Comparison of ENCODE assay signal across 20 mouse cellular contexts in genomic region chr5:43445620-43446019, GRCm38 (mm10).
DNase-seq lines count a peak whose midpoint lies in the region; ATAC-seq and TF ChIP-seq lines count a peak whose summit lies in the region.
"Had no signal": no experiment of that assay in that cellular context is flagged by ENCODE, and none has a peak within 500 bp of the region (broad histone marks: within the 10 kb centered on the region; RNA-seq: fewer than 3 reads in every experiment).

No protein-coding gene starts in this region.

- no peaks in the 10 kb centered on the region for H3K27me3 ChIP-seq in heart, adult 2 months (ENCODE audit: control insufficient read depth, insufficient read depth, low read length)
- no peaks in the 10 kb centered on the region for H3K27me3 ChIP-seq in heart, embryonic 11.5 days (ENCODE audit: control insufficient read depth, insufficient read depth, low read length)
- no peaks in the 10 kb centered on the region for H3K27me3 ChIP-seq in Patski
- no peaks in the 10 kb centered on the region for H3K27me3 ChIP-seq in stomach, postnatal 0 days (ENCODE audit: control insufficient read depth, insufficient read depth, low read length)
- H3K27me3 ChIP-seq: embryonic facial prominence, embryonic 13.5 days; forebrain, embryonic 12.5 days; heart, embryonic 13.5 days had no signal

- in situ Hi-C loops in Patski (cut with MboI; ENCODE audit: low pct_unique_long_range_greater_than_20kb) = no loop called here

- TF ChIP-seq EP300 in heart, adult 2 months (IDR thresholded peaks at IDR 0.05; ENCODE audit: insufficient read depth, low read depth, low read length) = no peak
- TF ChIP-seq EP300 in stomach, postnatal 0 days (optimal IDR thresholded peaks at IDR 0.05) = no peak

- H3K36me3 ChIP-seq in heart, adult 2 months (ENCODE audit: control insufficient read depth, insufficient read depth, low read length) = no peaks in the 10 kb centered on the region
- no peaks in the 10 kb centered on the region for H3K36me3 ChIP-seq in heart, embryonic 11.5 days (ENCODE audit: control insufficient read depth, insufficient read depth, low read length)
- no peaks in the 10 kb centered on the region for H3K36me3 ChIP-seq in stomach, postnatal 0 days (ENCODE audit: control insufficient read depth, insufficient read depth, low read length)
- H3K36me3 ChIP-seq: embryonic facial prominence, embryonic 13.5 days; forebrain, embryonic 12.5 days; heart, embryonic 13.5 days had no signal

- CTCF ChIA-PET in Patski (lab: Charles Lee) = interaction anchor here (1.2 to 4.6 kb wide), 4 partner anchors 8 to 188 kb away, joined by 3 to 20 read pairs (median 4); no protein-coding TSS in a partner anchor

- TF ChIP-seq CTCF in heart, adult 2 months (IDR thresholded peaks at IDR 0.05) = peak; percentile 16; the same call in 1 of the 2 replicates
- TF ChIP-seq CTCF in layer of hippocampus, adult 2 months (conservative IDR thresholded peaks at IDR 0.05) = peak; percentile 44
- TF ChIP-seq CTCF in Patski (IDR thresholded peaks at IDR 0.05) = peak; percentile 15
- peak; percentile 38 for TF ChIP-seq CTCF in stomach, postnatal 0 days (IDR thresholded peaks at IDR 0.05; ENCODE audit: low read depth)

- H3K4me2 ChIP-seq in heart, embryonic 11.5 days = no peak overlapping the region
- no peak overlapping the region for H3K4me2 ChIP-seq in stomach, postnatal 0 days (replicated peaks; ENCODE audit: low read depth)
- H3K4me2 ChIP-seq: embryonic facial prominence, embryonic 13.5 days; forebrain, embryonic 12.5 days; heart, embryonic 13.5 days had no signal

- no peak for TF ChIP-seq POLR2A in heart, adult 2 months (IDR thresholded peaks at IDR 0.05; ENCODE audit: insufficient read depth, low read depth, low read length)

- DNase-seq in heart, adult 2 months = no peak
- DNase-seq in layer of hippocampus, adult 2 months (ENCODE audit: low spot score in 2 of 2) = no peak
- DNase-seq in layer of hippocampus, postnatal 14 days (ENCODE audit: low spot score in 2 of 2) = no peak
- no peak for DNase-seq in Patski (ENCODE audit: low read depth, low spot score)
- DNase-seq in stomach, postnatal 0 days (ENCODE audit: low spot score) = no peak
- DNase-seq in right cerebral cortex, postnatal 25 days = no peak
- no peak for DNase-seq in cerebellum, postnatal 25 days
- DNase-seq: adrenal gland, postnatal 10 days; cerebellum, adult 11 months; cerebellum, adult 8-10 months; cerebellum, postnatal 14 days; gastrocnemius, postnatal 25 days; heart, adult 18-20 months; heart, postnatal 36 days had no signal

- no peak overlapping the region for H3K9ac ChIP-seq in heart, adult 2 months (ENCODE audit: low read depth, low read length)
- no peak overlapping the region for H3K9ac ChIP-seq in heart, embryonic 11.5 days (ENCODE audit: low read depth, low read length)
- H3K9ac ChIP-seq in stomach, postnatal 0 days (ENCODE audit: low read length) = no peak overlapping the region
- H3K9ac ChIP-seq: embryonic facial prominence, embryonic 13.5 days; forebrain, embryonic 12.5 days; heart, embryonic 13.5 days had no signal

- no peak for ATAC-seq in heart, embryonic 11.5 days (replicated peaks; ENCODE audit: insufficient number of reproducible peaks, low FRiP score, low TSS enrichment)
- no peak for ATAC-seq in Patski
- no peak for ATAC-seq in stomach, postnatal 0 days (ENCODE audit: low FRiP score, low TSS enrichment)
- ATAC-seq: forebrain, embryonic 16.5 days; hindbrain, embryonic 16.5 days had no signal

- H3K4me3 ChIP-seq in heart, adult 2 months = no peak overlapping the region
- H3K4me3 ChIP-seq in heart, embryonic 11.5 days (ENCODE audit: low read depth, low read length) = no peak overlapping the region
- H3K4me3 ChIP-seq in layer of hippocampus, adult 2 months = no peak overlapping the region
- no peak overlapping the region for H3K4me3 ChIP-seq in stomach, postnatal 0 days (ENCODE audit: low read depth, low read length)
- H3K4me3 ChIP-seq: embryonic facial prominence, embryonic 13.5 days; forebrain, embryonic 12.5 days; heart, embryonic 13.5 days had no signal

- no peaks in the 10 kb centered on the region for H3K4me1 ChIP-seq in heart, adult 2 months (ENCODE audit: control insufficient read depth, insufficient read depth, low read length)
- no peaks in the 10 kb centered on the region for H3K4me1 ChIP-seq in heart, embryonic 11.5 days (ENCODE audit: control insufficient read depth, insufficient read depth, low read length)
- H3K4me1 ChIP-seq in stomach, postnatal 0 days (replicated peaks; ENCODE audit: control insufficient read depth, insufficient read depth) = no peaks in the 10 kb centered on the region
- H3K4me1 ChIP-seq: embryonic facial prominence, embryonic 13.5 days; forebrain, embryonic 12.5 days; heart, embryonic 13.5 days had no signal

- H3K9me3 ChIP-seq in heart, embryonic 11.5 days (replicated peaks; ENCODE audit: control insufficient read depth, low read length) = no peaks in the 10 kb centered on the region
- no peaks in the 10 kb centered on the region for H3K9me3 ChIP-seq in stomach, postnatal 0 days (ENCODE audit: control insufficient read depth, low read length)
- H3K9me3 ChIP-seq: heart, embryonic 13.5 days had no signal

- no peaks in the 10 kb centered on the region for H3K79me2 ChIP-seq in heart, adult 2 months (replicated peaks; ENCODE audit: control insufficient read depth, insufficient read depth, low read length)

- intact Hi-C loops in heart, adult 2 months (cut with DNase I) = no loop called here

- POLR2A ChIA-PET in Patski (lab: Charles Lee) = no interaction called here

- no peak overlapping the region for H3K27ac ChIP-seq in heart, adult 2 months
- H3K27ac ChIP-seq in heart, embryonic 11.5 days (ENCODE audit: low read depth, low read length) = no peak overlapping the region
- H3K27ac ChIP-seq in layer of hippocampus, adult 2 months = no peak overlapping the region
- H3K27ac ChIP-seq in stomach, postnatal 0 days (replicated peaks) = no peak overlapping the region
- H3K27ac ChIP-seq: embryonic facial prominence, embryonic 13.5 days; forebrain, embryonic 12.5 days; heart, embryonic 13.5 days had no signal
